Mouse (Mus musculus) heart, adult 2 months (tissue): ENCODE data around the gene Stxbp1.

Source experiments
- CTCF ChIP-seq: fragments of 200-600 bp; IDR thresholded peaks from 2 replicates; pipeline ENCODE4 v1.8.1; 2022; ENCODE audit warnings: antibody characterized with exemption, mild to moderate bottlenecking, moderate library complexity
- EP300 ChIP-seq: fragments of 200-500 bp; IDR thresholded peaks from 2 replicates; pipeline ENCODE4 v1.6.1; 2011; ENCODE audit warnings: low read depth, low read length, control low read depth; ENCODE audit not compliant: insufficient read depth
- POLR2A ChIP-seq: fragments of 200-500 bp; IDR thresholded peaks from 2 replicates; pipeline ENCODE4 v1.6.1; 2011; ENCODE audit warnings: mild to moderate bottlenecking, low read depth, low read length, control low read depth; ENCODE audit not compliant: insufficient read depth

- no peak for TF ChIP-seq POLR2A
- no peak for TF ChIP-seq CTCF
- no peak for TF ChIP-seq EP300
Observed at GRCm38 (mm10) chr2:32855046-32855785, 8.2 kb upstream of the Stxbp1 start.
